Mouse (Mus musculus) megakaryocyte, embryonic 14.5 days (primary cell): ENCODE results near the gene Pomt1.

ENCODE experiments used
- FLI1 ChIP-seq: IDR thresholded peaks from 2 replicates; pipeline ENCODE4 v1.6.1; 2012; ENCODE audit warnings: low read length, inconsistent platforms, mixed read lengths
- GATA1 ChIP-seq: IDR thresholded peaks from 3 replicates; pipeline ENCODE4 v1.6.1; 2012; ENCODE audit warnings: mixed read lengths, low read length, inconsistent platforms, borderline replicate concordance

- no peak for TF ChIP-seq FLI1
- TF ChIP-seq GATA1, result no peak
Measured at GRCm38 (mm10) chr2:32259657-32260417, 23.4 kb downstream of the Pomt1 start, which contains the start of gene Uck1.
